Mouse (Mus musculus): Measurements from ENCODE around the gene Csn2.

Csn2 gene

GRCm38 (mm10) chr5:87699530-87699929, at the start of gene Csn2:
Csn2 (minus strand) TSS chr5:87699630.
- no peak for DNase-seq

GRCm38 (mm10) chr5:87734821-87735220, 35.4 kb upstream of the Csn2 start:
- no peak for DNase-seq

- no peak for DNase-seq
Measured at GRCm38 (mm10) chr5:87705891-87706290, 6.5 kb upstream of the Csn2 start.

- no peak for DNase-seq
Measured at GRCm38 (mm10) chr5:87665908-87666307, 33.5 kb downstream of the Csn2 start, which contains the start of gene Csn1s1. Csn1s1 (plus strand) TSS chr5:87666208.

- no peak for DNase-seq
Measured at GRCm38 (mm10) chr5:87642787-87643186, 56.6 kb downstream of the Csn2 start.

All from liver (tissue).